Mouse (Mus musculus): ENCODE results near the gene Xkr7. TPM values are rescaled to one million over a fixed set of nuclear protein-coding genes. Genes with fewer than 3 reads are reported as not detected.
A peak's percentile ranks its signal among the peaks of the same experiment; 100 is the strongest.

The Xkr7 gene
- polyA plus RNA-seq, 1 experiment from 2014 or later = not detected

- DNase-seq (ENCODE audit: low spot score) = no peak
- WGBS = 56% methylated on average over 12 of the region's 12 CpGs
- Histone ChIP-seq H3K36me3 (no peaks in the 10 kb centered on the region), H3K4me1 (0 out of 2 replicates have a peak, but pooled peaks cover 8% of the 10 kb centered on the region), H3K9me3 (replicated peaks) (no peaks in the 10 kb centered on the region), H3K27ac (no peak within 1 kb of the TSS), H3K27me3 (ENCODE audit: low read depth, poor library complexity, severe bottlenecking) (peaks cover 46% of the 10 kb centered on the region), H3K4me3 (no peak within 1 kb of the TSS)
Observed at GRCm38 (mm10) chr2:153065747-153066508, 34.3 kb downstream of the Xkr7 start, which contains the start of gene Ccm2l. Gene Ccm2l, plus strand, starts transcription at chr2:153065955.

GRCm38 (mm10) chr2:153066991-153067390 is 35.3 kb downstream of the Xkr7 start:
- H3K9me3 ChIP-seq (replicated peaks) = no peaks in the 10 kb centered on the region
- no peak overlapping the region for H3K27ac ChIP-seq
- 0 out of 2 replicates have a peak overlapping the region, but pooled peaks have one; percentile 4 for H3K4me3 ChIP-seq
- H3K27me3 ChIP-seq (ENCODE audit: low read depth, poor library complexity, severe bottlenecking) = peaks cover 57% of the 10 kb centered on the region
- no peak for DNase-seq (ENCODE audit: low spot score)
- H3K36me3 ChIP-seq = 0 out of 2 replicates have a peak, but pooled peaks cover 2% of the 10 kb centered on the region
- 43% methylated on average over 6 of the region's 6 CpGs for WGBS
- peaks cover 15% of the 10 kb centered on the region for H3K4me1 ChIP-seq

GRCm38 (mm10) chr2:153070762-153071490 is 39.3 kb downstream of the Xkr7 start:
- Histone ChIP-seq H3K27ac (no peak overlapping the region), H3K27me3 (ENCODE audit: low read depth, poor library complexity, severe bottlenecking) (peaks cover 87% of the 10 kb centered on the region), H3K4me3 (no peak overlapping the region), H3K9me3 (replicated peaks) (no peaks in the 10 kb centered on the region), H3K4me1 (peaks cover 16% of the 10 kb centered on the region), H3K36me3 (0 out of 2 replicates have a peak, but pooled peaks cover 2% of the 10 kb centered on the region)
- peak; percentile 50 for DNase-seq (ENCODE audit: low spot score)
- 7% methylated on average over 23 of the region's 23 CpGs for WGBS

- DNase-seq (ENCODE audit: low spot score) = peak; percentile 51
- H3K4me1 ChIP-seq = peaks cover 16% of the 10 kb centered on the region
- peak overlapping the region; percentile 48 for H3K4me3 ChIP-seq
- WGBS = 7% methylated on average over 65 of the region's 67 CpGs
- 0 out of 2 replicates have a peak overlapping the region, but pooled peaks have one; percentile 36 for H3K27ac ChIP-seq
- 0 out of 2 replicates have a peak, but pooled peaks cover 2% of the 10 kb centered on the region for H3K36me3 ChIP-seq
- H3K9me3 ChIP-seq (replicated peaks) = no peaks in the 10 kb centered on the region
- peaks cover 84% of the 10 kb centered on the region for H3K27me3 ChIP-seq (ENCODE audit: low read depth, poor library complexity, severe bottlenecking)
Observed at GRCm38 (mm10) chr2:153071491-153072184, 40.0 kb downstream of the Xkr7 start.

GRCm38 (mm10) chr2:153074651-153075050 is 43.0 kb downstream of the Xkr7 start:
- WGBS = 85% methylated on average over 10 of the region's 10 CpGs
- peaks cover 62% of the 10 kb centered on the region for H3K27me3 ChIP-seq (ENCODE audit: low read depth, poor library complexity, severe bottlenecking)
- H3K4me1 ChIP-seq = peaks cover 9% of the 10 kb centered on the region
- no peak for DNase-seq (ENCODE audit: low spot score)
- no peak overlapping the region for H3K4me3 ChIP-seq
- H3K36me3 ChIP-seq = 0 out of 2 replicates have a peak, but pooled peaks cover 2% of the 10 kb centered on the region
- no peaks in the 10 kb centered on the region for H3K9me3 ChIP-seq (replicated peaks)
- H3K27ac ChIP-seq = no peak overlapping the region

GRCm38 (mm10) chr2:153075961-153076360 is 44.3 kb downstream of the Xkr7 start:
- H3K36me3 ChIP-seq = 0 out of 2 replicates have a peak, but pooled peaks cover 2% of the 10 kb centered on the region
- peaks cover 49% of the 10 kb centered on the region for H3K27me3 ChIP-seq (ENCODE audit: low read depth, poor library complexity, severe bottlenecking)
- H3K27ac ChIP-seq = no peak overlapping the region
- no peaks in the 10 kb centered on the region for H3K9me3 ChIP-seq (replicated peaks)
- no peak overlapping the region for H3K4me3 ChIP-seq
- peaks cover 9% of the 10 kb centered on the region for H3K4me1 ChIP-seq
- no peak for DNase-seq (ENCODE audit: low spot score)
- WGBS = 51% methylated on average over 2 of the region's 2 CpGs

GRCm38 (mm10) chr2:153080841-153081523 is 49.3 kb downstream of the Xkr7 start:
- peak; percentile 89 for DNase-seq (ENCODE audit: low spot score)
- Histone ChIP-seq H3K27ac (no peak overlapping the region), H3K27me3 (ENCODE audit: low read depth, poor library complexity, severe bottlenecking) (peaks cover 8% of the 10 kb centered on the region; the same call in 1 of the 2 replicates), H3K36me3 (no peaks in the 10 kb centered on the region), H3K4me1 (no peaks in the 10 kb centered on the region), H3K9me3 (replicated peaks) (no peaks in the 10 kb centered on the region), H3K4me3 (no peak overlapping the region)
- WGBS = 36% methylated on average over 32 of the region's 32 CpGs

- 90% methylated on average over 6 of the region's 6 CpGs for WGBS
Observed at GRCm38 (mm10) chr2:153081866-153082265, 50.2 kb downstream of the Xkr7 start.

GRCm38 (mm10) chr2:153083275-153083674 is 51.6 kb downstream of the Xkr7 start:
- Histone ChIP-seq H3K36me3 (no peaks in the 10 kb centered on the region), H3K4me1 (no peaks in the 10 kb centered on the region), H3K27me3 (ENCODE audit: low read depth, poor library complexity, severe bottlenecking) (peaks cover 4% of the 10 kb centered on the region; the same call in 1 of the 2 replicates), H3K4me3 (no peak overlapping the region), H3K27ac (no peak overlapping the region), H3K9me3 (replicated peaks) (no peaks in the 10 kb centered on the region)
- 88% methylated on average over 8 of the region's 8 CpGs for WGBS
- no peak for DNase-seq (ENCODE audit: low spot score)

More at GRCm38 (mm10) chr2:153081866-153082265, 50.2 kb downstream of the Xkr7 start:
- Histone ChIP-seq H3K27ac (no peak overlapping the region), H3K4me1 (no peaks in the 10 kb centered on the region), H3K27me3 (ENCODE audit: low read depth, poor library complexity, severe bottlenecking) (peaks cover 8% of the 10 kb centered on the region; the same call in 1 of the 2 replicates), H3K9me3 (replicated peaks) (no peaks in the 10 kb centered on the region), H3K4me3 (no peak overlapping the region), H3K36me3 (no peaks in the 10 kb centered on the region)
- DNase-seq (ENCODE audit: low spot score) = no peak

- H3K4me1 ChIP-seq = no peaks in the 10 kb centered on the region
- no peaks in the 10 kb centered on the region for H3K27me3 ChIP-seq (ENCODE audit: low read depth, poor library complexity, severe bottlenecking)
Observed at GRCm38 (mm10) chr2:153083824-153084223, 52.2 kb downstream of the Xkr7 start.

GRCm38 (mm10) chr2:153084261-153084976 is 52.8 kb downstream of the Xkr7 start:
- Histone ChIP-seq H3K9me3 (replicated peaks) (no peaks in the 10 kb centered on the region), H3K4me1 (no peaks in the 10 kb centered on the region), H3K27me3 (ENCODE audit: low read depth, poor library complexity, severe bottlenecking) (no peaks in the 10 kb centered on the region), H3K4me3 (no peak overlapping the region), H3K36me3 (no peaks in the 10 kb centered on the region), H3K27ac (no peak overlapping the region)
- no peak for DNase-seq (ENCODE audit: low spot score)
- WGBS = 72% methylated on average over 7 of the region's 7 CpGs

More at GRCm38 (mm10) chr2:153083824-153084223, 52.2 kb downstream of the Xkr7 start:
- WGBS = 86% methylated on average over 4 of the region's 4 CpGs
- no peaks in the 10 kb centered on the region for H3K9me3 ChIP-seq (replicated peaks)
- DNase-seq (ENCODE audit: low spot score) = no peak
- no peaks in the 10 kb centered on the region for H3K36me3 ChIP-seq
- no peak overlapping the region for H3K4me3 ChIP-seq
- H3K27ac ChIP-seq = no peak overlapping the region
